Mouse (Mus musculus) intestine, embryonic 14.5 days (tissue): ENCODE data around the gene Syt12. TPM values are rescaled to one million over a fixed set of nuclear protein-coding genes. Genes with fewer than 3 reads are reported as not detected.
A peak's percentile ranks its signal among the peaks of the same experiment; 100 is the strongest.

Source experiments
- ATAC-seq: fragments of 200-750 bp; cut with Nextera tagmentation; replicated peaks from 2 replicates; pipeline ENCODE4 v1.8.0; 2017; ENCODE audit warnings: low read depth, moderate number of reproducible peaks, moderate TSS enrichment, moderate library complexity; ENCODE audit not compliant: low FRiP score, low TSS enrichment
- DNase-seq: peaks from one replicate; pipeline ENCODE4 v3.0.0-alpha.2; 2018; ENCODE audit warnings: low spot score
- H3K27ac ChIP-seq: fragments of 300-500 bp; sonication (generic); 2 replicates; pipeline ENCODE4 v1.5.1; 2014; ENCODE audit warnings: low read depth, mild to moderate bottlenecking, control low read depth
- H3K27me3 ChIP-seq: fragments of 300-500 bp; sonication (generic); replicated peaks from 2 replicates; pipeline ENCODE4 v1.6.1; 2014; ENCODE audit warnings: low read length, control low read depth; ENCODE audit not compliant: control insufficient read depth, insufficient read depth
- H3K36me3 ChIP-seq: fragments of 300-500 bp; sonication (generic); 2 replicates; pipeline ENCODE4 v1.6.1; 2014; ENCODE audit warnings: low read length, control low read depth; ENCODE audit not compliant: control insufficient read depth, insufficient read depth
- H3K4me1 ChIP-seq: fragments of 300-500 bp; sonication (generic); replicated peaks from 2 replicates; pipeline ENCODE4 v1.6.1; 2014; ENCODE audit warnings: low read length, control low read depth, mixed read lengths; ENCODE audit not compliant: control insufficient read depth, insufficient read depth
- H3K4me2 ChIP-seq: fragments of 300-500 bp; sonication (generic); 2 replicates; pipeline ENCODE4 v1.6.1; 2014; ENCODE audit warnings: low read length
- H3K4me3 ChIP-seq: fragments of 300-500 bp; sonication (generic); 2 replicates; pipeline ENCODE4 v1.5.1; 2014; ENCODE audit warnings: low read depth, low read length, control low read depth, mixed read lengths
- H3K9ac ChIP-seq: fragments of 300-500 bp; sonication (generic); 2 replicates; pipeline ENCODE4 v1.6.1; 2014; ENCODE audit warnings: mild to moderate bottlenecking, low read length
- H3K9me3 ChIP-seq: fragments of 300-500 bp; sonication (generic); 2 replicates; pipeline ENCODE4 v1.6.1; 2016; ENCODE audit warnings: low read length, control low read depth; ENCODE audit not compliant: control insufficient read depth
- WGBS: fragments of 180-500 bp; shearing (Covaris S2); extraction: QIAGEN DNeasy Blood & Tissue Kit; methylation state at CpG from one replicate; pipeline ENCODE4 v1.1.7; 2014; 5-methylcytosine and 5-hydroxymethylcytosine counted together
- polyA plus RNA-seq: library from polyadenylated mRNA; unstranded; fragments of >200 nt; fragmentation: Nextera tagmentation; extraction: Ambion mirVana; gene quantifications from 2 replicates; pipeline ENCODE4 v1.2.1, GENCODE M21; 2014

Syt12 gene
- polyA plus RNA-seq, 1 experiment from 2014 or later: 0.47 TPM

GRCm38 (mm10) chr19:4420153-4420910 is 56.9 kb downstream of the Syt12 start:
- DNase-seq (no peak), ATAC-seq (no peak)
- no peaks in the 10 kb centered on the region for H3K27me3 ChIP-seq
- H3K9ac ChIP-seq: no peak overlapping the region
- no peak overlapping the region for H3K4me3 ChIP-seq
- no peaks in the 10 kb centered on the region for H3K9me3 ChIP-seq
- H3K4me1 ChIP-seq: no peaks in the 10 kb centered on the region
- no peak overlapping the region for H3K4me2 ChIP-seq
- WGBS: 85% methylated on average over 8 of the region's 8 CpGs
- no peak overlapping the region for H3K27ac ChIP-seq
- H3K36me3 ChIP-seq: peaks cover 13% of the 10 kb centered on the region

GRCm38 (mm10) chr19:4419711-4420110 is 57.5 kb downstream of the Syt12 start:
- Histone ChIP-seq H3K4me1 (no peaks in the 10 kb centered on the region), H3K4me3 (no peak overlapping the region), H3K9me3 (no peaks in the 10 kb centered on the region), H3K36me3 (peaks cover 6% of the 10 kb centered on the region; the same call in 1 of the 2 replicates), H3K27ac (no peak overlapping the region), H3K27me3 (no peaks in the 10 kb centered on the region), H3K9ac (no peak overlapping the region), H3K4me2 (no peak overlapping the region)
- WGBS: 92% methylated on average over 5 of the region's 5 CpGs
- ATAC-seq: no peak
- no peak for DNase-seq

- Histone ChIP-seq H3K9ac (no peak overlapping the region), H3K4me1 (no peaks in the 10 kb centered on the region), H3K4me3 (no peak overlapping the region), H3K27me3 (no peaks in the 10 kb centered on the region), H3K27ac (no peak overlapping the region), H3K9me3 (no peaks in the 10 kb centered on the region), H3K36me3 (0 out of 2 replicates have a peak, but pooled peaks cover 4% of the 10 kb centered on the region), H3K4me2 (no peak overlapping the region)
- ATAC-seq (no peak), DNase-seq (no peak)
Observed at GRCm38 (mm10) chr19:4417713-4418112, 59.5 kb downstream of the Syt12 start.

- H3K4me3 ChIP-seq: no peak overlapping the region
- no peaks in the 10 kb centered on the region for H3K4me1 ChIP-seq
- H3K27ac ChIP-seq: no peak overlapping the region
- H3K4me2 ChIP-seq: no peak overlapping the region
- no peak overlapping the region for H3K9ac ChIP-seq
- WGBS: 0% methylated on average over 1 of the region's 1 CpGs
- DNase-seq: peak; percentile 70
- no peaks in the 10 kb centered on the region for H3K36me3 ChIP-seq
- H3K9me3 ChIP-seq: no peaks in the 10 kb centered on the region
- no peaks in the 10 kb centered on the region for H3K27me3 ChIP-seq
- peak; percentile 55; the same call in 1 of the 2 replicates for ATAC-seq
Observed at GRCm38 (mm10) chr19:4417183-4417582, 60.1 kb downstream of the Syt12 start.

- DNase-seq (no peak), ATAC-seq (no peak)
- 71% methylated on average over 1 of the region's 1 CpGs for WGBS
- Histone ChIP-seq H3K27ac (no peak overlapping the region), H3K4me1 (no peaks in the 10 kb centered on the region), H3K4me2 (no peak overlapping the region), H3K4me3 (no peak overlapping the region), H3K27me3 (no peaks in the 10 kb centered on the region), H3K9ac (no peak overlapping the region), H3K9me3 (no peaks in the 10 kb centered on the region), H3K36me3 (no peaks in the 10 kb centered on the region)
Observed at GRCm38 (mm10) chr19:4414631-4415030, 62.6 kb downstream of the Syt12 start.

GRCm38 (mm10) chr19:4409062-4409461 is 68.2 kb downstream of the Syt12 start:
- H3K27me3 ChIP-seq: no peaks in the 10 kb centered on the region
- no peak overlapping the region for H3K4me3 ChIP-seq
- no peak overlapping the region for H3K9ac ChIP-seq
- H3K4me2 ChIP-seq: no peak overlapping the region
- H3K27ac ChIP-seq: no peak overlapping the region
- H3K9me3 ChIP-seq: no peaks in the 10 kb centered on the region
- H3K36me3 ChIP-seq: no peaks in the 10 kb centered on the region
- DNase-seq (no peak), ATAC-seq (no peak)
- 69% methylated on average over 2 of the region's 2 CpGs for WGBS
- H3K4me1 ChIP-seq: no peaks in the 10 kb centered on the region

- no peak overlapping the region for H3K4me3 ChIP-seq
- no peak for DNase-seq
- 93% methylated on average over 2 of the region's 2 CpGs for WGBS
- H3K9me3 ChIP-seq: no peaks in the 10 kb centered on the region
- no peaks in the 10 kb centered on the region for H3K36me3 ChIP-seq
- no peak overlapping the region for H3K27ac ChIP-seq
- no peak overlapping the region for H3K4me2 ChIP-seq
- H3K4me1 ChIP-seq: no peaks in the 10 kb centered on the region
- no peak overlapping the region for H3K9ac ChIP-seq
- no peaks in the 10 kb centered on the region for H3K27me3 ChIP-seq
- ATAC-seq: no peak
Observed at GRCm38 (mm10) chr19:4404840-4405239, 72.4 kb downstream of the Syt12 start.

GRCm38 (mm10) chr19:4398959-4399358 is 78.3 kb downstream of the Syt12 start:
- Histone ChIP-seq H3K4me3 (no peak overlapping the region), H3K36me3 (no peaks in the 10 kb centered on the region), H3K27ac (no peak overlapping the region), H3K9me3 (no peaks in the 10 kb centered on the region), H3K4me2 (peak overlapping the region; percentile 89), H3K27me3 (no peaks in the 10 kb centered on the region), H3K4me1 (peaks cover 3% of the 10 kb centered on the region; the same call in 1 of the 2 replicates), H3K9ac (no peak overlapping the region)
- DNase-seq (no peak), ATAC-seq (no peak)
- 72% methylated on average over 4 of the region's 4 CpGs for WGBS

- Histone ChIP-seq H3K27ac (peak overlapping the region; percentile 22), H3K27me3 (no peaks in the 10 kb centered on the region), H3K9me3 (no peaks in the 10 kb centered on the region), H3K36me3 (peaks cover 2% of the 10 kb centered on the region; the same call in 1 of the 2 replicates), H3K9ac (peak overlapping the region; percentile 78), H3K4me2 (peak overlapping the region; percentile 89), H3K4me1 (peaks cover 5% of the 10 kb centered on the region), H3K4me3 (peak overlapping the region; percentile 78)
- no peak for ATAC-seq
- 35% methylated on average over 8 of the region's 8 CpGs for WGBS
- DNase-seq: no peak
Observed at GRCm38 (mm10) chr19:4398630-4398948, 78.7 kb downstream of the Syt12 start.
